Mouse (Mus musculus): Measurements from ENCODE around the gene Hist1h2af.

DNA sequence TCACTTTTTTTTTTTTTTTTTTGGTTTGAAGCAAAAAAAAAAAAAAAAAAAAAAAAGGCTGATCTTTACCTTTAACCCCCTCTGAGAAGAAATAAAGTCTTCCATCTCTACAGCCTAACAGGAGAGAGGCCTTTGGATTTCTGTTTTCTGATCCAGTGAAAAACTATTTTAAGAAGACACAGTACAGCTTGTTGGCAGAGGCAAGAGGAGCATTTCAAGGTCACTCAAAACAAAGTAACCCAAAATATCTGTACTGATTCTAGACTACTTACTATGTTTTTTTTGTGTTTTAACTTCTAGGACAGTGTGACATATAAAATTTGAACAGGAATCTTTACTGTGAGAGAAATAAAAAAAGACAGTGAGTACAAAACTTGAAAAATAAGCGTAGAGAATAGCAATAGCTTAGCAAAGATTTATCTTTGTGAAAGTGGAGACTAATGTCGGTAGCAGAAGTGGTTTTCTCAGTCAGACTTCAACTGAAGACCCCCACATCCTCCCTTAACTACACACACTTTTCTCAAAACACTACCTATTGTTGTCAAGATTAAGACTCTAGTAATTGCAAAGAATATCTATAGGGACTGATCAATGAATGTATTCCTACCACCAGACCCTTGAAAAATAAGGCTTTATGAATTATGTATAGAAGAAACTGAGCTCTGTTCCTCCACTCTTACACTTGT is 4.1 kb upstream of the Hist1h2af start:
- TF ChIP-seq POLR2A (IDR thresholded peaks at IDR 0.05; ENCODE audit: control insufficient read depth, extremely low read depth, insufficient read depth, low read length, poor library complexity) (no peak), CTCF (IDR thresholded peaks at IDR 0.05; ENCODE audit: borderline replicate concordance, control insufficient read depth, extremely low read depth, insufficient read depth, low read length, poor library complexity) (no peak)
